Mouse (Mus musculus): ENCODE data around the gene Samd4.
A peak's percentile ranks its signal among the peaks of the same experiment; 100 is the strongest.

Samd4 gene

GRCm38 (mm10) chr14:46908858-46909257 lies 26.2 kb downstream of the Samd4 start:
- no peak for DNase-seq (ENCODE audit: low read depth, low spot score)

- no peak for DNase-seq (ENCODE audit: low read depth, low spot score)
These were observed 29.8 kb downstream of the Samd4 start for GRCm38 (mm10) chr14:46912496-46912895.

- DNase-seq (ENCODE audit: low read depth, low spot score) = no peak
These were observed 31.7 kb downstream of the Samd4 start for GRCm38 (mm10) chr14:46914356-46914755.

- no peak for DNase-seq (ENCODE audit: low read depth, low spot score)
These were observed 32.9 kb downstream of the Samd4 start for GRCm38 (mm10) chr14:46915555-46915954.

GRCm38 (mm10) chr14:46916581-46916980 lies 33.9 kb downstream of the Samd4 start:
- DNase-seq (ENCODE audit: low read depth, low spot score) = no peak

GRCm38 (mm10) chr14:46917136-46917535 lies 34.5 kb downstream of the Samd4 start:
- DNase-seq (ENCODE audit: low read depth, low spot score) = no peak

- no peak for DNase-seq (ENCODE audit: low read depth, low spot score)
These were observed 34.9 kb downstream of the Samd4 start for GRCm38 (mm10) chr14:46917581-46917980.

GRCm38 (mm10) chr14:46920496-46920895 lies 37.8 kb downstream of the Samd4 start:
- no peak for DNase-seq (ENCODE audit: low read depth, low spot score)

GRCm38 (mm10) chr14:46921178-46921975 lies 38.7 kb downstream of the Samd4 start:
- DNase-seq (ENCODE audit: low read depth, low spot score) = no peak

- no peak for DNase-seq (ENCODE audit: low read depth, low spot score)
These were observed 41.3 kb downstream of the Samd4 start for GRCm38 (mm10) chr14:46923931-46924330.

- DNase-seq (ENCODE audit: low read depth, low spot score) = no peak
These were observed 41.8 kb downstream of the Samd4 start for GRCm38 (mm10) chr14:46924422-46924821.

GRCm38 (mm10) chr14:46928556-46928955 lies 45.9 kb downstream of the Samd4 start:
- no peak for DNase-seq (ENCODE audit: low read depth, low spot score)

GRCm38 (mm10) chr14:46932121-46932520 lies 49.5 kb downstream of the Samd4 start:
- DNase-seq (ENCODE audit: low read depth, low spot score) = peak; percentile 10

GRCm38 (mm10) chr14:46932708-46933107 lies 50.1 kb downstream of the Samd4 start:
- DNase-seq (ENCODE audit: low read depth, low spot score) = no peak

- no peak for DNase-seq (ENCODE audit: low read depth, low spot score)
These were observed 58.4 kb downstream of the Samd4 start for GRCm38 (mm10) chr14:46941077-46941476.

- peak; percentile 45 for DNase-seq (ENCODE audit: low read depth, low spot score)
These were observed 59.5 kb downstream of the Samd4 start for GRCm38 (mm10) chr14:46941896-46942812.

GRCm38 (mm10) chr14:46944411-46944810 lies 61.8 kb downstream of the Samd4 start:
- DNase-seq (ENCODE audit: low read depth, low spot score) = no peak

- DNase-seq (ENCODE audit: low read depth, low spot score) = no peak
These were observed 63.3 kb downstream of the Samd4 start for GRCm38 (mm10) chr14:46945903-46946490.

- no peak for DNase-seq (ENCODE audit: low read depth, low spot score)
These were observed 65.0 kb downstream of the Samd4 start for GRCm38 (mm10) chr14:46947644-46948043.

GRCm38 (mm10) chr14:46950527-46951384 lies 68.1 kb downstream of the Samd4 start:
- no peak for DNase-seq (ENCODE audit: low read depth, low spot score)

- DNase-seq (ENCODE audit: low read depth, low spot score) = no peak
These were observed 69.6 kb downstream of the Samd4 start for GRCm38 (mm10) chr14:46952264-46952663.
